Mouse (Mus musculus) liver, adult 2 months (tissue): ENCODE measurements around the gene Sit1.

Source experiments
- CTCF ChIP-seq: fragments of 200-500 bp; IDR thresholded peaks from 2 replicates; pipeline ENCODE4 v1.5.1; 2011; ENCODE audit warnings: low read depth, low read length, control low read depth
- POLR2A ChIP-seq: fragments of 200-500 bp; IDR thresholded peaks from 2 replicates; pipeline ENCODE4 v1.6.1; 2011; ENCODE audit warnings: low read length, control low read depth; ENCODE audit not compliant: insufficient read depth; ENCODE audit errors: extremely low read depth

DNA sequence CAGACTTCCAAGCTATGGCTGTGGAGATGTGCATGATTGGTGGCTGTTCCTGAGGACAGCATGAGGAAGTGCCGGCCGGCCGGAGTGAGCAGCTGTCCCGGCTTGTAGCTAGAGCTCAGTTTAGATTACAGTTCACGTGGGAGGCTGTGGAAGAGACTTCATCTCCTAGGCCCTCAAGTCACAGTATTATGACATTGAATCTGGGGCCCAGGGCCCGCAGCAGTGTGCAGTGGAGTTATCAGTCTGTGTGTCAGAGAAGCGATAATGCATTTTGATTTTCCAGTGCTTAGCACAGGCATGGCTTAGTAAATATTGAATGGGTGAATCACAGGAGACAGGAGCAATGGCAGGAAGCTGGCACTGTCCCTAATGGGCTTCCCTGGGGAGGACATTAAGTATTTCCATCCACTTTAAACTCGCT, 46.6 kb upstream of the Sit1 start:
- TF ChIP-seq POLR2A (no peak), CTCF (no peak)
